Mouse (Mus musculus) ES-Bruce4 (cell line): ENCODE measurements around the gene Ptgis.

Experiments used
- CTCF ChIP-seq: IDR thresholded peaks from one replicate; pipeline ENCODE4 v1.8.1; 2011; ENCODE audit warnings: low read depth, low read length
- EP300 ChIP-seq: IDR thresholded peaks from 2 replicates; pipeline ENCODE4 v1.6.1; 2011; ENCODE audit warnings: low read depth, low read length; ENCODE audit not compliant: insufficient read depth
- POLR2A ChIP-seq: IDR thresholded peaks from one replicate; pipeline ENCODE4 v1.8.1; 2011; ENCODE audit warnings: low read length; ENCODE audit not compliant: insufficient read depth

DNA sequence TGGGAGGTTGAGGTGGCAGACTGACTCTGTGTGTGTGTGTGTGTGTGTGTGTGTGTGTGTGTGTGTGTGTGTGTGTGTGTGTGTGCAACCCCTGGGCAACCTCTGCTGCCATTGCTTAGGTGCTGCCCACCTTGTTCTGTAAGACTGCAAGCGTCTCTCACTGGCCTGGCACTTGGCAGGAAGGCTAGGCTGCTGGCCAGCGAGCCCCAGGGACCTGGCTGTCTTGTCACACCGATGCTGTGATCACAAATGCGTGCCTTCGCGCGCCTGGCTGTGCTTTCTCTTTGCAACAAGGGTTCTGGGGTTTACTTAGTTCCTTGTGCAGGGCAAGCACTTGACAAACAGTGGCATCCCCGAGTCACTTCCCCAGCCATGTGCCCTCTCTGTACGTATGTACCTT, 30.5 kb downstream of the Ptgis start:
- TF ChIP-seq POLR2A (no peak), CTCF (no peak), EP300 (no peak)
